Mouse (Mus musculus) left cerebral cortex, adult 8-10 months (tissue): ENCODE data around the gene Gm5935. TPM values are rescaled to one million over a fixed set of nuclear protein-coding genes. Genes with fewer than 3 reads are reported as not detected.
"Not testable (repeated sequence)": the region's sequence is repeated elsewhere in the genome, so short reads cannot be mapped to it uniquely, and the experiment has no call there.

Source experiments
- DNase-seq, 2 experiments: peaks; one replicate each; pipeline ENCODE4 v3.0.0; 2022; ENCODE audit warnings: low spot score in 2 of 2
- total RNA-seq, 4 experiments: library from RNA; stranded (reverse); gene quantifications; 2 replicates each; pipeline ENCODE4 v1.2.4; 2022

Gene Gm5935
- total RNA-seq: not detected

- DNase-seq: not testable (repeated sequence)
Observed at GRCm38 (mm10) chrX:24775064-24775463, at the start of gene Gm5935. TSS of gene Gm5935 (minus strand) at chrX:24775164.

Other genes starting within 250 kb of the Gm5935 start
- not detected for gene Gm4297, start 200.3 kb downstream of the Gm5935 start, total RNA-seq